Mouse (Mus musculus): ENCODE data around the gene Dpf3.

Gene Dpf3

DNA sequence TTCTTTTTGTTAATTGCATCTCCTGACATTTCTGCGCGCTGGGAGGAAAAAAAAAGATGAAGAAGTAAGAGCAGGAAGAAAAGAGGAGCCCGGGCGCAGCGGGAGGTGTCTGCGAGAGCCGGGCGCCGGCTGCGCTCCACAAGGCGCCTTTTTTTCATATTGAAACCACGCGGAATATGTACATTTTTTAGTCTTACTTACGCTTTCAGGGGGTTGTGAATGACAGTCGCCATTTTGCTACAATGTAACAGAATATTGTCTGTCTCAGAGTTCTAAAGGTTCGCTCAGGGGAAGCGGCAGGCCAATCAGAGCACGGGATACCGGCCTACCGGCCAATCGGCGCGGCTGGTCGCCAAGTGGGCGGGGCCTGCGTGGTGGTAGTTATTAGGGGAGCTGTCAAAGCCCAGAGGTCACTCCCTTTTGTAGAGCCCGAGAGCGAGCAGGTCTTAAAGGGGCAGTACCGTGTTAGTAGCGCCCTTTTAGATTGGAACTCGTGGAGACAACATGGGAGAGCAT lies at the start of gene Dpf3:
Gene Dpf3, minus strand, starts transcription at position 241 of the 516 bp plus-strand sequence.
- DNase-seq (ENCODE audit: low spot score): peak; percentile 68

DNA sequence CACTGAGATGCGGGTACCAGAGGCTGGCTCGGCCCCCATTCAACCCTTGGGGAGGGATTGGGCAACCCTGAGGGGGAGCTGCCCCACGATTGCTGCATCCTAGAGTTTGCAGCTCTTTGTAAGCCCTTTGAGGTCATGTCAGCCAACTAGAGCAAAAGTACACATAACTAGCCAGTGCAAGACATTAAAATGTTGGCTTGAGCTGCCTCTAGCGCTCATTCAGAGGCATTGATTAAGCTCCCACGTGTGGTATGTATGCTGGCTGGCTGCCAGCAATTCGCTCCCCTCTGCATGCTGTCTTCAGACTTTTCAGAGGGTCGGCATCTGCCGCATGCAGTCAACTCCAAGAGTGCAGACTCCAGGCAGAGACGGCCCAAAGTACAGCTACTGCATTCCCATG lies 48.5 kb upstream of the Dpf3 start:
- DNase-seq (ENCODE audit: low spot score): no peak

DNA sequence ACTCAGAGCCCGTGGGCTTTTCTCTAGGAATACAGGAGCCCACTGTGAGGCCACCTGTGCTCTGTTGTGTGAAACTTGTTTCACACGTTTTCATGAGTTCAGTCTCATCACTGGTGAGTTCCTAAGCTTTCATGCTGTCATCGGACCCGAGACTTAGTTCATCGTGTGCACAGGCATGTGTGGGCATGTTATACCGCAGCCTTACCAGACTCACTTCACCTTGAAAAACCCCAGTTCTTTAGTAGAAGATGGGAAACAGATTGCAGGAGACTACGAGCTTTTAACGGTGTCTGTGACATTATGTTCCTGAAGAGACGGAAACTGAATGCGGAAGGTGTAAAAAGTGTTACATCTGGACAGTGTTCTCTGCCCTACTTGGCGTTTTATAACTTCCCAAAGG lies 47.9 kb upstream of the Dpf3 start:
- no peak for DNase-seq (ENCODE audit: low spot score)

DNA sequence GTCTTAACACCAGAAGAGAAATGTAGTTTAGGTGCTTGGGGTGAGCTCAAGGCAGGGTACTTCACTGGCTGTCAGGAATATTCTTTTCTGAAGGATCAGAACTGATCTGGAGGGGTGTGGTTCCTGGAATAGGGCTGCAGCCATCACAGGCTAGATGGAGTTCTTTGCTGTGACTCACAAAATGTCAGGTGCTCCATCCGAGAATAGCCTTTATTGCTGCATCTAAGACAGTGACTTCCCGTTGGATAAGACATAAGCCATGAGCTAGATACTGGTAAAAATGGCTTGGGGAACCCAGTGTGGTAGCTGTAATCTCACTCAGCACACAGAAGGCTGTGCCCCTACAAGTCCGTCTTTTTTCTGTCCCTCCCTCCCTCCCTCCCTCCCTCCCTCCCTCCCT lies 46.7 kb upstream of the Dpf3 start:
- no peak for DNase-seq (ENCODE audit: low spot score)

DNA sequence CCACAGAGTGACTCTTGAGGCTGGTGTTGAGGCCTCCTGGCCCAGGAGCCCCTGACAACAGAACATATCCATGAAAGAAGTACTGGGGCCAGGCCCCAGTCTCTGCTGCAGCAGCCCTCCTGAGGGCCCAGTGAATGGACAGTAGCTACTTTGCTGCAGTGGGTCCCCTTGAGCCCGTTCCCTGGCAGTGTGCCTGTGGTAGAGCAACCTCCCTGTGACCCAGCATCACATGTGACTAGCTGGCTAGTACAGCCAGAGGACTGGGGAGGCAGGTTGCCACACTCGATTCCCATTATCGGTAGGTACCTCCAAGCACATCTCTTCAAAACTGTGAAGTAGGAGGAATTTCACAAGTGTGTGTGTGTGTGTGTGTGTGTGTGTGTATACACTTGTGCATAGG lies 45.5 kb upstream of the Dpf3 start:
- no peak for DNase-seq (ENCODE audit: low spot score)

DNA sequence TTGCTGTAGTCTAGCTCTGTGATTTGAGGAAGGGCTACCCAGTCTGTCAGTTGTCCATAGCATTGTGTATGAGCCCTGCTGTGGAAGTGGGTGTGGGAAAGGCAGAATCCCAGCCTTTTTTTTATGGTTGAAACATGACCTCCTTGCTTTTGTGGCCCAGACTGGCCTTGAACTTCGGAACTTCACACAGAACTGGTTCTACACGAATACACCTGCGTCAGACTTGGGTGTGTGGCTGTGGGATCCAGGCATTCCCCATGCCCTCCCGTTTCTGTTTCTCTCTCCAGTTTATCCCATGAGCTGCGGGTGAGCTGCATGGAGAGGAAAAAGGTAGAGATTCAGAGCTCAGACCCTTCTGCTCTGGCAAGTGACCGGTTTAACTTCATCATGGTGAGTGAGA lies 44.5 kb upstream of the Dpf3 start:
- DNase-seq (ENCODE audit: low spot score): no peak

DNA sequence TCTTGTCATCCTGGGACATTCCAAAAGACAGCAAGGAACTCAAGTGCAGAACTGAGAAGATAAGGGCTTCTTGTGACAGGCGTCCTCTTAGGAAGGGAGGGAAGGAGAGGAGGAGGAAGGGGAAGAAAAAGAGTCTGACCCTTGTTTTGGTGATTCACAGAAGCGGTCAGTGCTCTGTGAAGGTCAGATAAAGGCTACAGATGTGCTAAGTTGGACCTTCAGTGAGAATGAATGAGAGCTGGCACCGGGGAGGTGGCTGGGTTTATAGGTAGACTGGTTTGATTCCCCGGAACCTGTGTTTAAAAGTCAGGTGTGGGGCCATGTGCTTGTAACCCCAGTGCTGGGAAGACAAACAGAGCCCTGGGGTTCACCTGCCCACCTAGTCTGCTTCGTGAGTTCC lies 41.1 kb upstream of the Dpf3 start:
- DNase-seq (ENCODE audit: low spot score): no peak

DNA sequence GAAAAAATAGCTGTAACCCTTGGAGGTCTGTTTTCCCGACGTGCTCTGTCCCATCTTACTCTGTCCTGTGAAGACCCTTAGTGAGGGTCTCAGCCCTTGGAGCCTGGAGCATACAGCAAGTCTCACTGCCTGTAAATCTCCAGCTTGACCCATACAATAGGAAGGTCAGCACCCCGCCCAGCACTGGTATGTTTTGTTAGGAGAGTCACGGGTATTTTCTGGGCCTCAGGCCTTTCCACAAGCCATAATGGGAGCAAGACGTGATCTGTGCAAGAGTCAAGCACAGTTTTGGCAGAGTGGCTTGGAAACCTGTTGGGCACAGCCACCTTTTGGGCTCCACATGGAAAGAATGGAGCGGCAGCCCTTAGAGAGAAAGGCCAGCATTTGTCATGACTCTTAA lies 40.3 kb upstream of the Dpf3 start:
- DNase-seq (ENCODE audit: low spot score): peak; percentile 21

DNA sequence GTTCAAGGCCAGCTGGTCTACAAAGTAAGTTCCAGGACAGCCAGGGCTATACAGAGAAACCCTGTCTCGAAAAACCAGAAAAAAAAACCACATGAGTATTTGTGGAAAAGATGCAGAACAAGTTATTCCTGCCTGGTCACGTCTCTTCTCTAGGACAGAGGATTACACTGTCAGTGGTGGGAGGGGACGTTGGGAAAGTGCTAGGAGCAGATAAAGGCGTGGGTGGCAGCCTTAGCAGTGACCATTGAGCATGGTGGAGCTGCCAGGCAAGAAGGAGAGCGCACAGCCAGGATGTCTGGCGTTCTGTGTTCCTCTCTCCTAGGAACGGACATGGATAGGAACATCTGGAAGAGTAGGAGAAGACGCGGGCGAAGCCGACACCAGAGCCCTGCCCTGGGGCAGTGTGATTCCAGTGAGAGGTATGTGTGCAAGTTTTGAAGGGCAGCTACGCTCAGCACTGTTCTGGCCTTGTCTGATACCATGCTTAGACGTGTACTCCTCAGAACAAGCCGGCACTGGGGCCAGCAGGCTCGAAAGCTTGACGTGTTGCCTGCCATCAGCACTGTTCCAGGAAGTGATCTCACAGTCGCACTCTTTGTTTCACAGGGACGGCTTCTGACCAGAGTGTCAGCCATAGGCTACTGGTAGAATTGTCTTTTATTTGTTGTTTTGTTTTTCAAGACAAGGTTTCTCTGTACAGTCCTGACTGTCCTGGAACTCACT lies 38.5 kb upstream of the Dpf3 start:
- DNase-seq (ENCODE audit: low spot score): peak; percentile 32

DNA sequence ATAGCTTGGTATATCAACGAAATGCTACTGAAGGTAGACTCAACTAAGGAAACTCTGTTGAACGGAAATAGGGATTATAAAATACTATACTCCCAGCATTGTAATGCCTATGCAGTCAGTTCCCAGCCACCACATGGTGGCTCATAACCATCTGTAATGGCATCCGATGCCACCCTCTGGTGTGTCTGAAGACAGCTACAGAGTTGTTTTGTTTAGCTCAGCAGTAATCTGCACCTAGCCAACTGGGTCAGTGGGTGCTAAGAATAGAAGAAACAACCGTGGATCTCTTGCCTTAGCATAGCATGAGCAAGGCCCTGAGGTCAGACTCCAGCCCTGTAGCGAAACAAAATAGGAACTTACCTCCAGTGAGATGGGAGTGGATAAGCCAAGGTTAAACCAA lies 36.8 kb upstream of the Dpf3 start:
- DNase-seq (ENCODE audit: low spot score): peak; percentile 65

DNA sequence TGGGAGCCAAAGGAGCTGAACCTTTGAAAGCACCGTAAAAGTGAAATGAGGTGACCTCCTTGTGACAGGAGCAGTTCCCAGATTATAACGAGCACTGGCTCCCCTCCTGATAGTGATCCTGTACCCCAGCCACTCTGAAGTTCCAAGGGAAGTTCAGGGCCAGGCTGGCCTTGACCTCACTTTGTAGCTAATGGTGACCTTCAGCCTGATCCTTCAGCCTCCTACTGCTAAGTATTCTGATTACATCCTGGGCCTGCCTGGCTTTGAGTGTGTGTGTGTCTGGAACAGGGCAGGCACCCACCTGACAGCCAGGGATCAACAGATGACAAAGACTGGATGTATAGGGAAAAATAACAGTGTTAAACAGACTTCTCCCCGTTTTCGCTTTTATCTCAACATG lies 36.4 kb upstream of the Dpf3 start:
- DNase-seq (ENCODE audit: low spot score): no peak

DNA sequence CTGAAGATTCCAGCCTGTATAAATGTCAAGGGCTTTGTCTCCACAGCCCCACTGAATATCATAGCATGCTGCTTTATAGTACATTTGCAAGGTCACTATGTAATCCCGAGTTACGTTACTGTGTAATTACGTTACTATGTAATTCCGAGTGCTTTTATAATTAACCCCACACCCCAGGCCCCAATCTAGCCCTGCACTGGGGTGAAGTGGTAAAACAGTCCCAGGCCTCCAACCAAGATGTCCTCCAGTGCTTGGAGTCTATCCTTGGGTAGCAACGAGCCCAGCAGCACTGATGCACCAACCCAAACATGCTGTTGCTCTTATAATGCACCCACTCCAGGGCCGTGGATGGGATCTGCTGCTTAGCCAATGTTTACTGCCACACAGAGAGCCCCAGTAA lies 35.5 kb upstream of the Dpf3 start:
- DNase-seq (ENCODE audit: low spot score): no peak

DNA sequence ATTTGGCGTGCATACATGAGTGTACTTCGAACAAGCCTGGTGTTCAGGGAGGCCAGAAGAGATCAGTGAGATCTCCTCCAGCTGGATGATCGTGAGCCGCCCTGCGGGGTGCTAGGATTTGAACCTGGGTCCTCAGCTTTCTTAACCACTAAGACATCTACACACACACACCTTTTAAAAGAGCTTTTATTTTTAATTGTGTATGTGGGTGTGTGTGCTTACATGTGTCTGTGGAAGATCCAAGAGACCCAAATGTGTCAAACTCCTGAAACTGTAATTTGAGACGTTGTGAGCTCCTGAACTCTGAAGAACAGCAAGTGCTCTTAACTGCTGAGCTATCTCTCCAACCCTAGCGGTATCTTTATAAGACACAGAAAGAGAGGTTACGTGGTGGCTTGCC lies 33.6 kb upstream of the Dpf3 start:
- no peak for DNase-seq (ENCODE audit: low spot score)

DNA sequence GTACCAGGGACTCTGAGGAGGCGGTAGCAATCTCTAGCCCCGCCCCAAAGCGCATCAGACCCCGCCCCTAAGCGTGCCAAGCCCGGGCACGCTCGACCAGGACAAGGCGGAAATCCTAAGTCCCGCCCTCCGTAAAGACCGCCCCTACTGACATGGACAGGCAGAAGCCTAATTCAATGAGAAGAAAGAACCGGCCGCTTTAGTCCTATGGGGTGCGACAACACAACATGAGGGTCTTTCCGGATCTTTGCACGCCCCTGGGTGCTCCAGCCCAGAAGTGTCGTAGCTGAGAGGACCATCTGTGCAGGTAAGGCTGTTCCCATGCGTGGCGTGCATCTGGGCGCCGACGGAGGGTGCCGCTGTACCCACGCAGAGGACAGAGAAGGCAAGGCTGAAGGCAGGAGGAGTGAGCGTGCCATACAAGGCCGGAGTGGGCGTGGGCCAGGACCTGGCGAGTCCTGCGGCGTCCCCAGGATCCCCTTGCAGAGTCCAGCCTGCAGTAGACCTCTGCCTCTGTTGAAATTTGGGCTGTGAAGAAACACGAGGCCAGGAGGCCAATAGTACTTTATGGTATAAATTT lies 32.9 kb upstream of the Dpf3 start, which contains the start of gene Dcaf4:
Gene Dcaf4, plus strand, starts transcription at position 156 of the 580 bp plus-strand sequence.
- DNase-seq (ENCODE audit: low spot score): peak; percentile 96

DNA sequence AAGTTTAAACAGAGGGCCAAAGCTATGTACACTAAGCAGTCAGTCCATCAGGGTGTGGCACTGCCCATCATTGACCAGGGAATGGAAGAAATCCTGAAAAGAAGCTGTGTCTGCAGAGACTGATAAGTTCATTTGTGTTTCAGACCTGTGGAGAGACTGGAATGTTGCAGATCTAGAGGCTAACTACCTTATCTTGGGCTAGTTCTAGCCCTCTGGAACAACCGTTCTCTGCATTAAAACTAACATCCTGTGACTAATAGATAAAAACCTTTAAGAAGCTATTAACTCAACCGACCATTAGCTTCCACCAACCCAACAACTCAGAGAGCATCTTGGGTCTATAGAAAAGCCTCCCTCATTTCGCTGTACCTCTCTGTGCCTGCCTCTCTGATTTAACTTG lies 30.1 kb upstream of the Dpf3 start:
- no peak for DNase-seq (ENCODE audit: low spot score)

DNA sequence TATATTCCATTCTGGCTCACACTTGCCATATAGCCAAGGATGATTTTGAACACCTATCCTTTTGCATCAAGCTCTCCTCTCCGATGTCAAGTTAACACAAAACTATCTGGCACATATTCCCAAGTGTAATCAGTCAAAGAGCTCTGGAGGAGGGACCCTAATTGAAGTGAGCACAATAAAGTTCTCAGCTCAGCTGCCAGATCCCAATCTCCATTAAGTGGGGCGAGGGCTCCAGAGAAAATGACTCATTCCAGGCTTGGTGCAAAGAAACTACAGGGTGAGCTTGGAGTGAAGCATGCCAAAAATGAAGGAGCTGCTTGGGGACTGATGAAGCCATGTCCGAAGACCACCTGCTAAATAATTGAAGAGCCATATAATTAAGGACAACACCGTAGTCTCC lies 26.7 kb upstream of the Dpf3 start:
- DNase-seq (ENCODE audit: low spot score): no peak

DNA sequence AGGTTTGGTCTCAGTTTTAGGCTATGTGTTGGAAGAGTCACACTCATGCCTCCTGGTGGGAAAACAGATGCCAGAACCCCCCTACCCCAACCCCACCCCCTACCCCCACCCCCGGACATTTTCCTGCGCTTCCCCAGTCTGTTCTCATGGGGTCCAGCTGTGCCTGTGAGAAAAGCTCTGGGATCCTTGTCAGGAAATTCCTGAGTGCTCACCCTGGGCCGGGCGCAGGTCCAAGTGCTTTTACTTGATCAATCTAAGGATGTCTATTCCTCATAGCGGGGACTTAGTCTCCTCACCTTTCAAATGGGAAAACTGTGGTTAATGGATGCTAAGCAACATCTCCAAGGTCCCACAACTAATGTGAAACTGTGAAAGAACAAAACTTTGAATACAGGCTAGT lies 25.7 kb upstream of the Dpf3 start:
- no peak for DNase-seq (ENCODE audit: low spot score)

DNA sequence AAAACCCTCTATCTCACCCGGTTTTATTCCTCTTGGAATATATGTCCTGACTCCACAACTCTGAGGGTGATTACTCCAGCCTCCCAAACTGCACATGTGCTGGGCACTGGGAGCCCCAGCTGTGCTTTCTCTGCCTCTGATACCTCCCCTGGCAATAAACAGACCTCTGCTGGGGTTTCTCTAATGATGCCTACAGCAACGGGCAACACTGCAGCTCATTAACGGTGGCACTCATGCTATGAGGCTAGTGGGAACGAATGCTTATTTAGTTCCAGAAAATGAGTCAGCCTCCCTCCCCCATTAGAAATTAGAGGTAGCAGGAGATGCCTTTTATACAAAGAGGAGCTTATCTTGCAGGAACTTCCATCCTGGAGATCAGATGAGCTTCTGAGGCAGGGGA lies 25.3 kb upstream of the Dpf3 start:
- no peak for DNase-seq (ENCODE audit: low spot score)

DNA sequence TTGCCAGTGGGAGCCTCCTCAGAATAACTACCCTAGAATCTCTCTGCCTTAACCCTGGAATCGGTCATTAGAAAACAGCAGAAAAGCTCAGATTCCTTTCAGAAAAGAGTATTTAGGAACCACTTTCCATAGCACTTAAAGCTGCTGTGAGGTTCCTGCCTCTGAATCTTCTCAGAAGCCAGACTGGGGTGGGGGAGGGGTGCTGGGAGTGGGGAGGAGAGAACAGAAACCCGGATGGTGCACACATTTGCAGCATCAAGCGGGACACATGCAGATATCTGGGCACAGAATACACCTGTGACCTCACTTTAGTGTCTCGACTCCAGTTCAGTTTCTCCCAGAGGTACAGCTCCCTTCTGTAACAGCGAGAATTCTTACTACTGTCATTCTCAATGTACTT lies 23.1 kb upstream of the Dpf3 start:
- no peak for DNase-seq (ENCODE audit: low spot score)

DNA sequence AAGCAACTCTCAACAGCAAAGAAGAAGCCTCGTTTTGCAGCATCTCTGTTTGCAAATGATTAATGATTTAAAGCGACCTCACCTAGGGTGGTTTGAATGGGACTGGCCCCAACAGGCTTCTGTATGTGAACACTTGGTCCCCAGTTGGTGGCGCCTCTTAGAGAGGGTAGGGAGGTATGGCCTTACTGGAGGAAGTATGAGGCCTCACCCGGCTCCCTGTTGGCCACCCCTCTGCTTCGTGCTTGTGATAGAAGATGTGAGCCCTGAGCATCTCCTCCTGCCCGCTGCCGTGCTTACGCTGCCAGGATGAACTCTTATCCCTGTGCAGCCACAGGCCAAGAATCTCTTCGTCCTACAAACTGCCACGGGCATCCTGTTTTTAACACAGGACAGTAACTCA lies 19.0 kb upstream of the Dpf3 start:
- no peak for DNase-seq (ENCODE audit: low spot score)

DNA sequence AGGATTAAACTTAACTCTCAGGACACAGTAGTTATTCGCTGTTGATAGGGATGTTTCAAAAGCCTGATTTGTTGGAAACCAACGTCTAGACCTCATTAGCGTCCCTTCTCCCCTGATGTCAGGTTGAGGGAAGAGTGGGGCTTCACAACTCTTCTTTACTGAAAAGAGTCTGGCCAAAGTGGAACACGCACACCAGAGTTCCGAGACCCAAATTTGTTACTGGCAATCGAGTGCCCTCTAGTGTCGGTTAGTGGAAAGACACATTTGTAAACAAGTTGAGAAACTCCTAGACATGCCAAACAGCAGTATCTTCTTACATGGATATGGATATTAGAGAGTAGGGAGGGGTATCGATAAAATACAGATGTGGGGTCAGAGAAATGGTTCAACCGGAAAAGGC lies 14.7 kb upstream of the Dpf3 start:
- peak; percentile 86 for DNase-seq (ENCODE audit: low spot score)

DNA sequence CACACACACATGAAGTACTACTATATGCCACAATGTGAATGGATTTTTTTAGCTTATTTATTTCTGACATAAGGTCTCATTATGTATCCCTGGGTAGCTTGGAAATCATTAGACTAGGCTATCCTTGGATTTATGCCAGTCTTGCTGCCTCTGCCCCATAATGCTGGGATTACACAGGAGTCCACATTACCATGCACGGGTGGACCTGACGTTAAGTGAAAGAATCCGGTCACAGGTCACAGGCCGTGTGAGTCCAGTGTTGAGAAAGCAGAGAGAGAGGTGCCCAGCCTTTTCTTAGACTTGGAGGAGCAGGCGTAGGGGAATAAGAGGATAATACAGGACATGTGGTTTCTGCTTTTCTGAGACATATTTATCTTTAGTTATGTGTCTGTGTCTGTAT lies 11.7 kb upstream of the Dpf3 start:
- no peak for DNase-seq (ENCODE audit: low spot score)

DNA sequence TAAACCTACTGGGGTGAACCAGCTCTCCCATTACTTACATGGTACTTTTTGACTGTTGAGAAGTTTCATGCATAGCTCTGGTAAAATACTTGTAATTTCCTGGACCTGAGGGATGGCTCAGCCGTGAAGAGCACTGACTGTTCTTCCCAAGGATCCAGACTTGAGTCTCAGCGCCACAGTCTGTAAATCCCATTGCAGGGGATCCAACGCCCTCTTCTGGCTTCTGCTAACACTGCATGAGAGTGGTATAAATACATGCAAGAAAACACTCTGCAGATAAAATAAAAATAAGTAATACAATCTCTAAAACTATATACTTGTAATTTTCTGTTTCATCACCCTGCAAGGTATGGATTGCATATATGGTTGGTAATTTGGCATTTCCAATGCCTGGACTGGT lies 10.4 kb upstream of the Dpf3 start:
- DNase-seq (ENCODE audit: low spot score): no peak

DNA sequence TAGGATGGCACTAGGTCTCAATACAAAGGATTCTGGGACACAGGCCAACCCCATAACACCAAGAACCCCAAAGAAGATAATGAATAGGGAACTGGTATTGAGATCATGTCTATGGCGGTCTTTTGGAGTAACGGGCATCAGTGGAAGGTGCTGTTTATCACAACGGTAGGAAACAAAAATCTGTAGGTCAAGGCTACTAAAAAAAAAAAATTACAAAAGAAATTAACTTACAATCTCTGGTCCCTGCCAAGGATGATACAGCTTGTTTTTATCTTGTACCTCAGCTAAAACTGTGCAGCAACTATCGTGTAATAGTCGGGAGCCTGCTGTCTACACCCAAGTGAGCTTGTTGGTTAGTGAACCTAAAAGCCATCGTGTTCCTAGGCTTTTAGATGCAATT lies 9.2 kb upstream of the Dpf3 start:
- no peak for DNase-seq (ENCODE audit: low spot score)

Measured in adipocyte (in vitro differentiated cells).